Mouse (Mus musculus) 3T3-L1 (cell line): ENCODE data around the gene Gm28168.
"Not testable (repeated sequence)": the region's sequence is repeated elsewhere in the genome, so short reads cannot be mapped to it uniquely, and the experiment has no call there.

Experiments
- DNase-seq: peaks from one replicate; pipeline ENCODE4 v3.0.0-alpha.2; 2015; ENCODE audit warnings: low read depth, low spot score

The Gm28168 gene

DNA sequence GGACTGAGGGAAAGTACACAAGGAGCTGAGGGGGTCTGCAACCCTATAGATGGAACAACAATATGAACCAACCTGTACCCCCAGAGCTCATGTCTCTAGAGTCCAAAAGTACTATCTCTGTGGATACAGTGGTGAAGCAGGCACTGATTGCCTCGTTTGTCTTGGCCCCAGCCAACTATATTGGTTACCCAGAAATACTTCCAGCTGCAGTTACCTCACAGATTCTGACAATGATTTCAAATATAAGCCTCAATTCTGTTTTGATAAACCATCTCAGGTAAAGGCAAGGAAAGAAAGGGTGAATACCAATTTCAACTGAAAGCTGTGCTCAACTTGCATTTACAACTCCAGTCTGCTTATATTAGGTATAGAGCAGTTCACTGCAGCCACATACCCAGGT lies at the start of gene Gm28168:
TSS of gene Gm28168 (plus strand) at position 301 of the 400 bp plus-strand sequence.
- DNase-seq = not testable (repeated sequence)

- no peak for DNase-seq
Measured at GRCm38 (mm10) chr1:117965639-117966038, 37.8 kb downstream of the Gm28168 start, which contains the start of gene Gm7145. Gene Gm7145, plus strand, starts transcription at chr1:117965939.
